Mouse (Mus musculus): ENCODE data around the gene Csf2. TPM values are rescaled to one million over a fixed set of nuclear protein-coding genes. Genes with fewer than 3 reads are reported as not detected.

The Csf2 gene
- polyA plus RNA-seq, 1 experiment from 2014 or later, result not detected

DNA sequence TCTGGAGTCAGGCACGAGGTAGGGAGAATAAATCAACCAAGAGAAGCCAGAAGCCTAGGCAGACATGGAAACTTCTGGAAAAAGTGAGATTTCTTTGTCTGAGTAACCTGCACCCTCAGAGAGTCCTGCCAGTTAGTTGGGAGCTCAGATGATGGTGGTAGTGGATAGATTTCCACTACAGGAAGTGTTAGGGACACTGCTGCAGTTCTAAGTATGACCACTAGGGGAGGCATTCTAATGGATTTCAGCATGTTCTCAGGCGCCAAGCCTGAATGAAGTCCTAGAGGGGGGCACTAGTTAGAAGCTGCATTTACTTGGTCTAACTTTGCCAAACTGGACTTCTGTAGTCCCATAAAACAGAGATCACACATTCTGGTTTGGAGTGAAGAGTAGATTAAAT is 15.1 kb upstream of the Csf2 start:
- Histone ChIP-seq H3K9ac (replicated peaks) (no peak overlapping the region), H3K4me1 (no peaks in the 10 kb centered on the region), H3K9me3 (no peaks in the 10 kb centered on the region; the same call in 1 of the 2 replicates), H3K27ac (replicated peaks) (no peak overlapping the region), H3K27me3 (no peaks in the 10 kb centered on the region), H3K36me3 (no peaks in the 10 kb centered on the region), H3K4me2 (replicated peaks) (no peak overlapping the region), H3K4me3 (no peak overlapping the region)
- no peak for ATAC-seq (replicated peaks)
- WGBS, result 53% methylated on average over 2 of the region's 2 CpGs

DNA sequence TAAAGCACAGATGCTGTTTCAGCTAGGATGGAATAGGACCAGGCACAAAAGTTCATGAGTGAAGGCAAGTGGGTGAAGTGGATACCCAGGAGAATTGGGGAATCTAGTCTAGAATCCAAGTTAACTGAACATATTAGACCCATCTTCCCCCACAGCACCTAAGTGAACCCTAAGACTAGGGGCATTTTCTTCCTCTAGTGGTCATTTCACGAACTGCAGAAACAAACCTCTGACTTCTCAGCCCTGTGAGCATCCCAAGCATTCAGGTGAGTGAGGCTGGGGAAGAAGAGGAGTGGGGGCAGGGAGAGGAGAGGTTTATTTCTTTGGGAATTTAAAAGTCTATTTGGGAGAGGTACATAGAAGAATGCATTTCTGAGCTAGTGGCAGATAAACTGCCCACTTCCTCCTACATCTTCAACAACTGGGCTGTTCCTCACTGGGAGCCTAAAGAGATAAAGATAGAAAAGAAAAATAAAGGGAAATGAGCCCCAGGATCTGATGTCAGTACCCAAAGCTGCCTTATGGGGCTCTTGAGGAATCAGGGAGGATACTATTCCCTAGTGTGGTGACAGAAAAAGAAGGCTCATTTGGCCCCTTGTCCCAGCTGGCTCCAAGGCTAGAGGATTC is 14.1 kb upstream of the Csf2 start:
- 11% methylated on average over 1 of the region's 1 CpGs for WGBS
- Histone ChIP-seq H3K27ac (replicated peaks) (no peak overlapping the region), H3K9ac (replicated peaks) (no peak overlapping the region), H3K4me1 (no peaks in the 10 kb centered on the region), H3K4me2 (replicated peaks) (no peak overlapping the region), H3K9me3 (no peaks in the 10 kb centered on the region; the same call in 1 of the 2 replicates), H3K4me3 (no peak overlapping the region), H3K27me3 (no peaks in the 10 kb centered on the region), H3K36me3 (no peaks in the 10 kb centered on the region)
- no peak for ATAC-seq (replicated peaks)

DNA sequence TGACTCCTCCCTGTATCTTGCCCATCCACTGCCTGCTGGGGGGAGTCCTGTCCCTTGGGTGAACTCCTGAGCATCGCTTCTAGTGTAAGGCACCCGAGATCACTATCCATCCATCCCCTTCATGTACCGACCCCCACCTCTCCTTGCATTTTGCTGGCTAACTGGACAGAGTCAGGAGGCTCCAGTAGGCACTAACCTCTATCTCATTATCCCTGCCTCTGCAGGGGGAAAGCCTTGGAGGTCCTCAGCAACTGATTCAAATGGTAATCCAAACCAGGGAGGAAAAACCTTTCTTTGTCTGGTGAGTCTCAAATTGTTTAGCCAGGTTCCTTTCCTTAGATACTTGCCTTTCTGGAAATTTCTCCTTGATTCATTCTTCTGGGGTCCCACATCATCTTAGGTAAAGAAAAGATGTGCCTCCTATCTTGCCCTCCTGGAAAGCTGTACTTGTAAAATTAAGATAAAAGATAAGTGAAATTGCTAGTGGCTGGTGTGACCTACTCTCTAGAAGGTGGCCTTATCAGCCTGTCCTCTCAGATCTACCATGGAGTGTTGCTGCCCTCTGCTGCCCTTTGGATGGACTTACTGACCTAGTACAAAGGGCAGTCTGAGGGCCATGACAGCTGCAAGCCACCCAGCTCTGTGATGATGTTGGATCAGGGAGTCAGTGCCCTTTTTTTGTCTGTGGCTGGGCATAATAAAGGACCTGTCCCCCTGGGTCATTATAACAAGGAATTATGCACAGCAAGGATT is 7.3 kb upstream of the Csf2 start:
- no peak overlapping the region for H3K27ac ChIP-seq (replicated peaks)
- WGBS, result 28% methylated on average over 3 of the region's 3 CpGs
- no peak for ATAC-seq (replicated peaks)
- no peak overlapping the region for H3K4me2 ChIP-seq (replicated peaks)
- H3K4me3 ChIP-seq, result no peak overlapping the region
- H3K27me3 ChIP-seq, result no peaks in the 10 kb centered on the region
- H3K9ac ChIP-seq (replicated peaks), result no peak overlapping the region
- no peaks in the 10 kb centered on the region for H3K36me3 ChIP-seq
- H3K4me1 ChIP-seq, result no peaks in the 10 kb centered on the region
- H3K9me3 ChIP-seq, result no peaks in the 10 kb centered on the region; the same call in 1 of the 2 replicates

DNA sequence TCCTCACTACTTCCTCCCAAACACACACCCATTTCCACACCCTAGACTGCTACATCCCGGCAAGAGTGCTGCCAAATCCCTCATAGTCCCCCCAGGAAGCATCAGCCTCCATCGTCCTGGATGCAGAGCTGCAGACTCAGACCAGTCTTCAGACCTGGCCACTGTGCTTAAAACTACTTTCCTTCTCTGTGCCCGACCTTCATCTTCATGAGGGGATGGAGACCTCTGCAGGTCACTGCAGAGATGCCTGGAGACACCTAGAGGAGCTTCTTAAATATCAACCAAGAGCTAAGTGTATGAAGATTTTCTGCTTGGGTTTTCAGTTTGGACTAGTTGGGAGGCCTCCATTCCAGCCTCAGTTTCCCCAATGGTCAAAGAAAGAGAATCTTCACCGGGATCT is 4.6 kb upstream of the Csf2 start:
- Histone ChIP-seq H3K27me3 (no peaks in the 10 kb centered on the region), H3K9me3 (no peaks in the 10 kb centered on the region), H3K4me2 (replicated peaks) (no peak overlapping the region), H3K9ac (replicated peaks) (no peak overlapping the region), H3K27ac (replicated peaks) (no peak overlapping the region), H3K36me3 (no peaks in the 10 kb centered on the region), H3K4me3 (no peak overlapping the region), H3K4me1 (no peaks in the 10 kb centered on the region)
- no peak for ATAC-seq (replicated peaks)
- WGBS, result 77% methylated on average over 4 of the region's 4 CpGs

DNA sequence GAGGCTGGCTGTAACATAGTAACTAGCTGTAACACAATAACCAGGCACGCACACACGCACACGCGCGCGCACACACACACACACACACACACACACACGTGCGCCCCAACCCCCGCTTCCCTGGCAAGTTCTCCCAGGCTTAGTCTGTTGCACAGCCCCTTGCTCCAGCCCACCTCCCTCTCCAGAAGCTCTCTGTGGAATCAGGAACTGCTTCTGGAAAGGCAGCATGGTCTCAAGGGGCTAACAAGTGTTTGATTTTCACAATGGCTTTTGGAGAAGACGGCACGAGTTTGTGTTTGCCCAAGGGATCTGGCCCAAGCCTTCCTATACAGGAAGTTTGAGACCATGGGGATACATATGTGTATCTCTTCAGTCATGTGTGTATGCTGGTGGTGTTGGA is 1.1 kb upstream of the Csf2 start:
- 89% methylated on average over 11 of the region's 11 CpGs for WGBS
- H3K4me3 ChIP-seq, result no peak overlapping the region
- no peaks in the 10 kb centered on the region for H3K9me3 ChIP-seq
- no peaks in the 10 kb centered on the region for H3K27me3 ChIP-seq
- H3K9ac ChIP-seq (replicated peaks), result no peak overlapping the region
- H3K36me3 ChIP-seq, result no peaks in the 10 kb centered on the region
- H3K27ac ChIP-seq (replicated peaks), result no peak overlapping the region
- no peak for ATAC-seq (replicated peaks)
- H3K4me1 ChIP-seq, result no peaks in the 10 kb centered on the region
- H3K4me2 ChIP-seq (replicated peaks), result no peak overlapping the region

DNA sequence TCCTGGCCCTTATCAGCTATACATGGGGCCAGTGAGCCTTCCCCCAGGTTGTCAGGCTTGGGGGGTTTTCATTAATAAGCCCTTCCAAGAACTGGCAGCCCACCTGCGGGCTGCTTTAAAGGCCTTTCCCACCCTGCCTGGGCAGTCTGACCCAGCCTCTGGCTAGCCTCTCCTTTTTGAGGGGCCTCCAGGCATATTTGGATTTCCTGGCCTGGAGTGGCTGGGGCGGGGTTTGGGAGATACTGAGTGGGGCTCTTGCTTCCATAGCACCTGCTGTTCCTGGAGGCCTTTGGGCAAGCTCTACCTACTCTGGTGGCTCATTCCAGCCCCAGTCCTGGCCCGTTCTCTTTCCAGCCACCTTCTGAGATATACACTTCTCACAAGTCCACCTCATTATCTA is 281 bp upstream of the Csf2 start:
- H3K36me3 ChIP-seq, result no peaks in the 10 kb centered on the region
- H3K4me2 ChIP-seq (replicated peaks), result no peak overlapping the region
- H3K4me3 ChIP-seq, result no peak overlapping the region
- H3K27me3 ChIP-seq, result no peaks in the 10 kb centered on the region
- no peak overlapping the region for H3K27ac ChIP-seq (replicated peaks)
- H3K4me1 ChIP-seq, result no peaks in the 10 kb centered on the region
- H3K9ac ChIP-seq (replicated peaks), result no peak overlapping the region
- no peaks in the 10 kb centered on the region for H3K9me3 ChIP-seq
- no peak for ATAC-seq (replicated peaks)
- 81% methylated on average over 3 of the region's 3 CpGs for WGBS

DNA sequence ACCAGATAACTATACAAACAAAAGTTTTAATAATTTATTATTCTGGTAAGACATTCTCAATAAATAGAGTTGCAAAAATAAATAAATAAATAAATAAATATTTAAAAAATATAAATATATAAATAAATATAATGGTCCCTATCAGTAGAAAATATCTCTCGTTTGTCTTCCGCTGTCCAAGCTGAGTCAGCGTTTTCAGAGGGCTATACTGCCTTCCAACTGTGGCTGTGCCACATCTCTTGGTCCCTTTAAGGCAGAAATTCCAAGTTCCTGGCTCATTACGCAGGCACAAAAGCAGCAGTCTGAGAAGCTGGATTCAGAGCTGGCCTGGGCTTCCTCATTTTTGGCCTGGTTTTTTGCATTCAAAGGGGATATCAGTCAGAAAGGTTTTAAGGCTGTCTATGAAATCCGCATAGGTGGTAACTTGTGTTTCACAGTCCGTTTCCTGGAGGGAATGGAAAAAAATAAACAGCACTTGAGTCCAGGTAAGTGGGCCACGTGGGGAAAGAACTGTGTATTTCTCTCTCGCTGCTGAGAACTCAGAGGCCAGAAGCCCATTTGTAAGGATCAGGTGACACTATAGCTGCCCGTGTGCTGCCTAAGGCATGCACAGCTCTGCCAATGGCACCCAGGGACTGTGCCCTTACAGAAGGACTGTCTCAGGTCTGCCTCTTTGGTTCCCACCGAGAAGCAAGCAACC is 2.1 kb downstream of the Csf2 start:
- 80% methylated on average over 10 of the region's 10 CpGs for WGBS
- ATAC-seq (replicated peaks), result no peak
- Histone ChIP-seq H3K4me2 (replicated peaks) (no peak overlapping the region), H3K9me3 (no peaks in the 10 kb centered on the region), H3K9ac (replicated peaks) (no peak overlapping the region), H3K36me3 (no peaks in the 10 kb centered on the region), H3K27ac (replicated peaks) (no peak overlapping the region), H3K4me1 (no peaks in the 10 kb centered on the region), H3K27me3 (no peaks in the 10 kb centered on the region), H3K4me3 (no peak overlapping the region)

DNA sequence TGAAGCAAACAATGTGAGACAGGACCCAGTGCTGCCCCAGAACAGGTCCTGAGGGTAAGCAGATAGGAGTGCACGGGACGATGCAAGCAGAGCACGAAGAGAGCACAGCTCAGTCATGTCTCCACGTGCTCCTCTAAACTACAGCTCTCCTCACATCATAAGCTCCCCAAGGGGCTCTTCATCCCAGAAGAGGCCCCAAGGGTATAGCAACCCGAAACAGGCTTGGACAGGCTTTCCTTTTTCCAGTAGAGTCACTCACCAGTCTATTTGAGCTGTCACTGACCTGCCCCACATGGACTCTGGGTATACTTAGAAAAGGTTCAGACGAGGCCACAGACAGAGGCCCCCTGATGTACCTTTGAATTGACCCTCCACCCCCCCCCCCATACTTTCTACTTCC is 5.0 kb downstream of the Csf2 start:
- Histone ChIP-seq H3K4me1 (no peaks in the 10 kb centered on the region), H3K9ac (replicated peaks) (no peak overlapping the region), H3K36me3 (no peaks in the 10 kb centered on the region), H3K4me3 (no peak overlapping the region), H3K27me3 (no peaks in the 10 kb centered on the region), H3K9me3 (no peaks in the 10 kb centered on the region), H3K27ac (replicated peaks) (no peak overlapping the region), H3K4me2 (replicated peaks) (no peak overlapping the region)
- ATAC-seq (replicated peaks), result no peak
- WGBS, result 74% methylated on average over 6 of the region's 6 CpGs

DNA sequence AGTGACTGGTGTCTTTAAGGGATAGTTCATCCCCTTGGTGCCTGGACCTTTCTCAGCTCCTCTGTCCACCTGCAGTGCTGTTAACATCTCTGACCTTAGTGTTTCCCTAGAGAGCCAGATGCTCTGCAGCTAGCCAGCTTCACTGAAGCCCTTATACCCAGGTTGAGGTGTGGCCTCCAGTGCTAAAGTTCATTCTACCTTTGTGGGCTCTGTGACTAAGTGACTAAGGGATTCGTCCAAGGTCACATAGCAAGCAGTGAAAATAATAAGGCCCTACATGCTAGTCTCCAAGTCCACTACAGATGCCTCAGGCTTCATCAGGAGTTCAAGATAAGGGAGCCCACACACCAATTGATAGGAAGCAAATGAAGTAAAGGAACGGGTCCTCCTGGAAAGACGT is 7.0 kb downstream of the Csf2 start:
- H3K27me3 ChIP-seq, result no peaks in the 10 kb centered on the region
- H3K9me3 ChIP-seq, result no peaks in the 10 kb centered on the region
- H3K4me1 ChIP-seq, result no peaks in the 10 kb centered on the region
- no peaks in the 10 kb centered on the region for H3K36me3 ChIP-seq
- no peak overlapping the region for H3K4me2 ChIP-seq (replicated peaks)
- H3K4me3 ChIP-seq, result no peak overlapping the region
- WGBS, result 94% methylated on average over 3 of the region's 3 CpGs
- ATAC-seq (replicated peaks), result no peak
- H3K9ac ChIP-seq (replicated peaks), result no peak overlapping the region
- H3K27ac ChIP-seq (replicated peaks), result no peak overlapping the region

DNA sequence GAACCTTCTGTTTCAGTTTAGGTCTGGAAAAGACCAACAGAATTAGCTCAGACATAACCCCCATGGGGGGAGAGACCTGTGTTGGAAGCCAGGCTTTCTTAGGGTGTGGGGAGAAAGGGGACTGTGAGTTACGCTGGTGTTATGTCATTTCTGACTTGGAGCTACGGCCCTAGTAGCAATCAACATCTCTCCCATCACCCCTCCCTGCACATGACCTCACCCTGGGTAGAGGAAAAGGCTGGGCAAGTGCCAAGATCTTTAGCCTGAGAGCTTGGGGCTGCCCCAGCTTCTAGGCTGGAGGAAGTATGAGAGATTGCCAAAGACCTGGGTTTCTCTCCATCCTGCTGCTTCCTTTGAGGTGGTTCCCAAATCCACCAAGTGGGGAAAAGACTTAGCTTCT is 12.5 kb downstream of the Csf2 start:
- Histone ChIP-seq H3K9ac (replicated peaks) (no peak overlapping the region), H3K27ac (replicated peaks) (no peak overlapping the region), H3K4me1 (no peaks in the 10 kb centered on the region), H3K27me3 (no peaks in the 10 kb centered on the region), H3K36me3 (no peaks in the 10 kb centered on the region), H3K4me3 (no peak overlapping the region), H3K4me2 (replicated peaks) (no peak overlapping the region), H3K9me3 (no peaks in the 10 kb centered on the region)
- ATAC-seq (replicated peaks), result no peak
- WGBS, result 74% methylated on average over 2 of the region's 2 CpGs

DNA sequence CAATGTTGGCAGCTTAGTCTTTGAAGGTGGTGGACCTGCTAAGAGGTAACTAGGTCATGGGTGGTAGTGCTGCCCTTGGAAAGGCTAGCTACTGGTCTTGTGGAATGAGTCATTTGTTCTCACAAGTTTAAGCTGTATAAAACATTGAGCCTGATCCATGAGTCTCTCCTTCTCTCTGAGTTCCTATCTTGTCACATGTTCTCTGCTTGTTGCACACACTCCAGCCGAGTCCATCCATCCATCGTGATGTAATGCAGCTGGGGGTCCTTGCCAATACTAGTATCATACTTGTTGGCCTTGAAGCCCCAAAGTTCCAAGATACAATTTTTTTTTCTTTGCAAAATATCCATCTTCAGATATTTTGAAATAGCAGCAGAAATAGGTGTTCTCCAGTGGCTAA is 22.0 kb downstream of the Csf2 start:
- Histone ChIP-seq H3K9ac (replicated peaks) (no peak overlapping the region), H3K4me3 (no peak overlapping the region), H3K27ac (replicated peaks) (no peak overlapping the region), H3K36me3 (no peaks in the 10 kb centered on the region), H3K9me3 (no peaks in the 10 kb centered on the region), H3K27me3 (no peaks in the 10 kb centered on the region), H3K4me2 (replicated peaks) (no peak overlapping the region), H3K4me1 (no peaks in the 10 kb centered on the region)
- no peak for ATAC-seq (replicated peaks)
- WGBS, result 92% methylated on average over 2 of the region's 2 CpGs

DNA sequence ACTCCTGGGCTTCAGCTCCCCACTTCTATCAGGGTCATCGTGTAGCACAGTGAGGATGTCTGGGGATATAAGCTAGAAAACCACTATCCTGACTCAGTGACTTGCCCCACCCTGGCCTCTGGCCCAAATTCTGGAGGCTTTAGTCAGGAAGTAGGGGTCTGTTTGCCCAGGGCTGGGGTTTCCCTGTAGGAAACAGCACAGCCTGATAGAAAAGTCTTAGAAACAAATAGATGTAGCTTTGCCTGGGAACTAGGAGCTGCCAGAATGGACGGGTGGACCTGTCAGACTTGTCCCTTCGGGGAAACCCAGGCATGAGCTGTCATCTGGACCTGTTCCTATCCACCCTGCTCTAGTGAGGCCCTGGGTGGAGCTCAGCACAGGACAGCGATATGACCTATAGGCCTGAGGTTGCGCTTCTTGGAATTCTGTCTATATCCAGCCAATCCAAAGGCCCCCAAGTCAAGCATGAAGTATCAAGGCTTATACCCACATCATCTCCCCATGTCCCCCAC is 24.9 kb downstream of the Csf2 start:
- Histone ChIP-seq H3K4me3 (no peak overlapping the region), H3K4me2 (replicated peaks) (no peak overlapping the region), H3K36me3 (no peaks in the 10 kb centered on the region), H3K27me3 (no peaks in the 10 kb centered on the region), H3K4me1 (no peaks in the 10 kb centered on the region), H3K27ac (replicated peaks) (no peak overlapping the region), H3K9me3 (no peaks in the 10 kb centered on the region), H3K9ac (replicated peaks) (no peak overlapping the region)
- 98% methylated on average over 5 of the region's 5 CpGs for WGBS
- no peak for ATAC-seq (replicated peaks)

All from forebrain, embryonic 15.5 days (tissue).